Mouse (Mus musculus) CD4-positive, CD25-positive, alpha-beta regulatory T cell, adult 9 weeks (primary cell): Measurements from ENCODE around the gene Actr3. TPM values are rescaled to one million over a fixed set of nuclear protein-coding genes. Genes with fewer than 3 reads are reported as not detected.

Experiments
- polyA plus RNA-seq: library from polyadenylated mRNA; unstranded; fragments of 100-300 nt; shearing (Covaris generic); gene quantifications from one replicate; pipeline ENCODE4 v1.2.1, GENCODE M21; 2017

Gene Actr3
- 1,234 TPM for polyA plus RNA-seq

GRCm38 (mm10) chr1:125435369-125436135 is at the start of gene Actr3:
Gene Actr3 (minus strand): TSS chr1:125435727.

Other genes starting within 250 kb of the Actr3 start
- gene Slc35f5, start 124.9 kb upstream of the Actr3 start, polyA plus RNA-seq, result 1.2 TPM
- not detected for gene Gpr39, start 241.3 kb upstream of the Actr3 start, polyA plus RNA-seq